Mouse (Mus musculus) ES-Bruce4 (cell line): ENCODE data around the gene Rnasel. TPM values are rescaled to one million over a fixed set of nuclear protein-coding genes. Genes with fewer than 3 reads are reported as not detected.

ENCODE experiments used
- H3K27ac ChIP-seq: 2 replicates; pipeline ENCODE4 v1.5.1; 2012; ENCODE audit warnings: low read length, inconsistent platforms; ENCODE audit not compliant: insufficient read depth
- H3K27me3 ChIP-seq: 2 replicates; pipeline ENCODE4 v1.6.1; 2012; ENCODE audit warnings: mild to moderate bottlenecking, low read length, inconsistent platforms; ENCODE audit not compliant: control insufficient read depth, poor library complexity, insufficient read depth, severe bottlenecking
- H3K36me3 ChIP-seq: 2 replicates; pipeline ENCODE4 v1.6.1; 2012; ENCODE audit warnings: inconsistent platforms, mild to moderate bottlenecking, low read length, moderate library complexity; ENCODE audit not compliant: control insufficient read depth, poor library complexity, insufficient read depth, severe bottlenecking
- H3K4me1 ChIP-seq: one replicate; pipeline ENCODE4 v1.8.1; 2011; ENCODE audit warnings: low read length; ENCODE audit not compliant: control insufficient read depth, insufficient read depth
- H3K4me3 ChIP-seq: 2 replicates; pipeline ENCODE4 v1.5.1; 2011; ENCODE audit warnings: low read depth, mild to moderate bottlenecking, low read length
- H3K9ac ChIP-seq: 2 replicates; pipeline ENCODE4 v1.6.1; 2012; ENCODE audit warnings: low read depth, mild to moderate bottlenecking, inconsistent platforms; ENCODE audit not compliant: poor library complexity, severe bottlenecking
- H3K9me3 ChIP-seq: replicated peaks from 2 replicates; pipeline ENCODE4 v1.6.1; 2012; ENCODE audit warnings: mild to moderate bottlenecking, low read length, inconsistent platforms; ENCODE audit not compliant: control insufficient read depth, poor library complexity, insufficient read depth, severe bottlenecking
- CTCF ChIP-seq: IDR thresholded peaks from one replicate; pipeline ENCODE4 v1.8.1; 2011; ENCODE audit warnings: low read depth, low read length
- EP300 ChIP-seq: IDR thresholded peaks from 2 replicates; pipeline ENCODE4 v1.6.1; 2011; ENCODE audit warnings: low read depth, low read length; ENCODE audit not compliant: insufficient read depth
- POLR2A ChIP-seq: IDR thresholded peaks from one replicate; pipeline ENCODE4 v1.8.1; 2011; ENCODE audit warnings: low read length; ENCODE audit not compliant: insufficient read depth
- polyA plus RNA-seq: library from polyadenylated mRNA; stranded (reverse); fragments of >200 nt; gene quantifications from 2 replicates; pipeline ENCODE4 v1.2.4, GENCODE M21; 2011; ENCODE audit warnings: low read depth; ENCODE audit not compliant: missing spikeins, insufficient read depth, insufficient read length

Rnasel gene
- polyA plus RNA-seq, 1 experiment: 1.1 TPM

GRCm38 (mm10) chr1:153785608-153786007 lies 36.4 kb downstream of the Rnasel start:
- Histone ChIP-seq H3K9me3 (no peaks in the 10 kb centered on the region), H3K4me1 (no peaks in the 10 kb centered on the region), H3K9ac (no peak overlapping the region), H3K27me3 (peaks cover 1% of the 10 kb centered on the region; the same call in 1 of the 2 replicates), H3K27ac (no peak overlapping the region), H3K36me3 (no peaks in the 10 kb centered on the region), H3K4me3 (no peak overlapping the region)
- no peak for TF ChIP-seq EP300
- TF ChIP-seq POLR2A: no peak
- TF ChIP-seq CTCF: no peak

GRCm38 (mm10) chr1:153790708-153791107 lies 41.5 kb downstream of the Rnasel start:
- Histone ChIP-seq H3K9me3 (no peaks in the 10 kb centered on the region), H3K9ac (no peak overlapping the region), H3K4me3 (no peak overlapping the region), H3K36me3 (no peaks in the 10 kb centered on the region), H3K27ac (no peak overlapping the region), H3K27me3 (no peaks in the 10 kb centered on the region), H3K4me1 (no peaks in the 10 kb centered on the region)
- TF ChIP-seq EP300: no peak
- no peak for TF ChIP-seq POLR2A
- TF ChIP-seq CTCF: no peak

GRCm38 (mm10) chr1:153794241-153794640 lies 45.0 kb downstream of the Rnasel start:
- Histone ChIP-seq H3K4me3 (no peak overlapping the region), H3K9me3 (no peaks in the 10 kb centered on the region), H3K36me3 (no peaks in the 10 kb centered on the region), H3K27ac (no peak overlapping the region), H3K9ac (no peak overlapping the region), H3K4me1 (no peaks in the 10 kb centered on the region), H3K27me3 (no peaks in the 10 kb centered on the region)
- TF ChIP-seq CTCF (no peak), EP300 (no peak), POLR2A (no peak)

GRCm38 (mm10) chr1:153802691-153803090 lies 53.5 kb downstream of the Rnasel start:
- Histone ChIP-seq H3K9me3 (no peaks in the 10 kb centered on the region), H3K27ac (no peak overlapping the region), H3K4me3 (no peak overlapping the region), H3K4me1 (no peaks in the 10 kb centered on the region), H3K27me3 (no peaks in the 10 kb centered on the region; the same call in 1 of the 2 replicates), H3K9ac (no peak overlapping the region), H3K36me3 (no peaks in the 10 kb centered on the region)
- TF ChIP-seq CTCF (no peak), POLR2A (no peak), EP300 (no peak)

GRCm38 (mm10) chr1:153803530-153803929 lies 54.3 kb downstream of the Rnasel start:
- H3K4me3 ChIP-seq: no peak overlapping the region
- TF ChIP-seq CTCF: no peak
- TF ChIP-seq EP300: no peak
- no peak for TF ChIP-seq POLR2A
- no peak overlapping the region for H3K9ac ChIP-seq
- no peaks in the 10 kb centered on the region for H3K36me3 ChIP-seq
- no peaks in the 10 kb centered on the region; the same call in 1 of the 2 replicates for H3K27me3 ChIP-seq
- no peak overlapping the region for H3K27ac ChIP-seq
- no peaks in the 10 kb centered on the region for H3K4me1 ChIP-seq
- H3K9me3 ChIP-seq: no peaks in the 10 kb centered on the region

- H3K27me3 ChIP-seq: no peaks in the 10 kb centered on the region; the same call in 1 of the 2 replicates
- no peaks in the 10 kb centered on the region for H3K9me3 ChIP-seq
- no peak for TF ChIP-seq EP300
- no peak for TF ChIP-seq POLR2A
- TF ChIP-seq CTCF: no peak
- no peak overlapping the region for H3K4me3 ChIP-seq
- H3K4me1 ChIP-seq: no peaks in the 10 kb centered on the region
- H3K36me3 ChIP-seq: no peaks in the 10 kb centered on the region
- no peak overlapping the region for H3K9ac ChIP-seq
- no peak overlapping the region for H3K27ac ChIP-seq
Observed at GRCm38 (mm10) chr1:153807390-153807993, 58.3 kb downstream of the Rnasel start.

Other genes with a start within 250 kb of the Rnasel start
- gene Npl, start 199.4 kb upstream of the Rnasel start, polyA plus RNA-seq: 9.2 and 10.0 TPM in 2 replicates
- 0.10 TPM in 1 of 2 replicates, not detected in the other for gene Rgs8, start 96.4 kb upstream of the Rnasel start, polyA plus RNA-seq
- gene Rgs16, start 9.1 kb upstream of the Rnasel start, polyA plus RNA-seq: 5.7 and 5.8 TPM in 2 replicates
- not detected in 2 replicates for gene Rgsl1, start 94.7 kb downstream of the Rnasel start, polyA plus RNA-seq
- not detected in 2 replicates for gene Teddm1b, start 124.9 kb downstream of the Rnasel start, polyA plus RNA-seq
- gene Teddm1a, start 142.3 kb downstream of the Rnasel start, polyA plus RNA-seq: not detected in 2 replicates
- gene Glul, start 150.5 kb downstream of the Rnasel start, polyA plus RNA-seq: 94.1 and 97.0 TPM in 2 replicates
- gene Teddm2, start 150.8 kb downstream of the Rnasel start, polyA plus RNA-seq: 0.64 TPM in 1 of 2 replicates, not detected in the other